Mouse (Mus musculus) stomach, embryonic 15.5 days (tissue): Measurements from ENCODE around the gene Llph. TPM values are rescaled to one million over a fixed set of nuclear protein-coding genes. Genes with fewer than 3 reads are reported as not detected.

ENCODE experiments used
- ATAC-seq: fragments of 200-750 bp; cut with Nextera tagmentation; 2 replicates; pipeline ENCODE4 v1.8.0; 2017; ENCODE audit warnings: low read depth, moderate number of reproducible peaks, moderate TSS enrichment; ENCODE audit not compliant: insufficient read depth, low FRiP score
- H3K27ac ChIP-seq: fragments of 300-500 bp; sonication (generic); 2 replicates; pipeline ENCODE4 v1.5.1; 2015; ENCODE audit warnings: mild to moderate bottlenecking, inconsistent platforms
- H3K27me3 ChIP-seq: fragments of 300-500 bp; sonication (generic); replicated peaks from 2 replicates; pipeline ENCODE4 v1.6.1; 2015; ENCODE audit warnings: inconsistent platforms
- H3K36me3 ChIP-seq: fragments of 300-500 bp; sonication (generic); 2 replicates; pipeline ENCODE4 v1.6.1; 2015; ENCODE audit warnings: inconsistent platforms
- H3K4me1 ChIP-seq: fragments of 300-500 bp; sonication (generic); 2 replicates; pipeline ENCODE4 v1.6.1; 2015; ENCODE audit warnings: inconsistent platforms
- H3K4me2 ChIP-seq: fragments of 300-500 bp; sonication (generic); 2 replicates; pipeline ENCODE4 v1.6.1; 2015; ENCODE audit warnings: mild to moderate bottlenecking, inconsistent platforms
- H3K4me3 ChIP-seq: fragments of 300-500 bp; sonication (generic); replicated peaks from 2 replicates; pipeline ENCODE4 v1.5.1; 2015; ENCODE audit warnings: inconsistent platforms
- H3K9ac ChIP-seq: fragments of 300-500 bp; sonication (generic); 2 replicates; pipeline ENCODE4 v1.6.1; 2015; ENCODE audit warnings: inconsistent platforms
- H3K9me3 ChIP-seq: fragments of 300-500 bp; sonication (generic); 2 replicates; pipeline ENCODE4 v1.6.1; 2016; ENCODE audit warnings: inconsistent platforms
- WGBS: fragments of 180-500 bp; shearing (Covaris S2); methylation state at CpG from one replicate; pipeline ENCODE4 v1.1.7; 2015; 5-methylcytosine and 5-hydroxymethylcytosine counted together
- polyA plus RNA-seq: library from polyadenylated mRNA; unstranded; fragments of >200 nt; fragmentation: Nextera tagmentation; extraction: Ambion mirVana; gene quantifications from 2 replicates; pipeline ENCODE4 v1.2.1, GENCODE M21; 2015

Gene Llph
- polyA plus RNA-seq, 1 experiment from 2014 or later, result 53.8 TPM

DNA sequence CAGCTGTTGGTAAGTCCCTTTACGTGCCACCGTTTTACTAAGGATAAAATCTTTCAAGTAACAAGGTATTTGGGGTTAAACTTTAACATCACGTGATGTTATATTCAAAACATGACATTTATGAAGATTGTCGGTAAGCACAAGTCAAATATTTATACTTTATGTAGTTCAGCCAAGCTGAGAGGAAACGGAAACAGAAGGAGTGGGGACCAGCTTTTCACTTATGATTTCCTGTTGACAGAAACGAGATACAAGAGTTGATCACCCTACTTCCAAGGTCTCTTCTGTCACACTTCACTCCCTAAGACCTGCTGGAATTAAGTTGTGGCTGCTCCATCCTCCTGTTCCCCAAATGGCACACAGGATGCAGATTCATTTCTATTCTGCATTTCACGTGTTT is 6.1 kb upstream of the Llph start:
- Histone ChIP-seq H3K9ac (no peak overlapping the region), H3K9me3 (no peaks in the 10 kb centered on the region), H3K36me3 (peaks cover 7% of the 10 kb centered on the region; the same call in 1 of the 2 replicates), H3K4me3 (no peak overlapping the region), H3K27ac (no peak overlapping the region), H3K4me2 (no peak overlapping the region), H3K4me1 (no peaks in the 10 kb centered on the region), H3K27me3 (no peaks in the 10 kb centered on the region)
- 47% methylated on average over 7 of the region's 7 CpGs for WGBS
- no peak for ATAC-seq

DNA sequence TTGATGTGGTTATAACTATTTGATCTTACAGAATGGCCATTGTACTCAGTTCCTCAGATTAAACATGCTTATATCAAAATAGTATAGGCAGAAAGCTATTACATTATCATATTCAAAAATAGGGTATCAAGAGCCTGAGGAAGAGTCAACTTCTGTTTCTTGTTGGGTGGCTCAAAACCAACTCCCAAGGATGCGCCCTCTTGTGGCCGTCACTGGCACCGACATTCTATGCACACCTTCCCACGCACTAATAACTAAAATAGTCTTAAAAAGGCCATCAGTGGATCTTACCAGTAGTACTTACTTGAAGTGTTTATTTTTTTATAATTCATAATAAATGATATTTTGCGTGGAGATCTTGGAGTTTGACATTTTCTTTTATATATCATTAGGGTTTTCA is 4.8 kb downstream of the Llph start:
- no peak for ATAC-seq
- no peaks in the 10 kb centered on the region for H3K9me3 ChIP-seq
- H3K4me3 ChIP-seq, result no peak overlapping the region
- no peaks in the 10 kb centered on the region for H3K27me3 ChIP-seq
- no peak overlapping the region for H3K27ac ChIP-seq
- H3K4me2 ChIP-seq, result no peak overlapping the region
- H3K9ac ChIP-seq, result no peak overlapping the region
- H3K36me3 ChIP-seq, result peaks cover 19% of the 10 kb centered on the region
- H3K4me1 ChIP-seq, result peaks cover 2% of the 10 kb centered on the region; the same call in 1 of the 2 replicates
- 30% methylated on average over 5 of the region's 5 CpGs for WGBS

DNA sequence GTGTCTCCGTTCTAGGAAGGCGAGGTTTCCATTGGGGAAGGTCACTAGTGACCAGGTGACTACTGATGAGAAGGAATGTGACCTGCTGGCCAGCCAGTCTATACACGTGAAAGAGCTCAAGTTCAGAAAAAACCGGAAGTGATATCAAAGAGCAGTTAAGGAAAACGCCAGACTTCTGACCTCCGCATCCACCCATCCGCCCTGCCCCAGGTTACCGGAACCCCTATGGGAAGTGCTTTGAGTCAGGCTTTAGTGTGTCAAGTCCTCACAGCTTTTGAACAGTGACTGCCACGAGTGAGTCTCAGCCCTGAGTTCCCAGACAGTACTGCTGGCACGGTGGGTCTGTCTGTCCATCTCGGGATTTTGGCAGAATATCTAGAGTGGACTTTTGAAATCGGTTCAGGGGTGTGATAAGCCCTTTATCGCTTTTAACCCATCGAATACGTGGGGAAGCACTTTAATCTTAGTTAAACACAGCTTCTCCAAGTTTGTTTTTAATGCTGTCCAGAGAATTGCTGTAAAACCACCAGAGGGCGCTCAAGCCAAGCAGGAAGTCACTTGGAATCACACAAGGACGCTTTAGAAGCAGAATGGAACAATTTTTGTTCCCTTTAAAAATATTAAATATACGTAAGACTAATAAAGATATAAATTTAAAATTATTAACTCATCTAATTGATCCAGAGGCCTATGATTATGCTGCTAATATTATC is 6.9 kb downstream of the Llph start:
- no peaks in the 10 kb centered on the region for H3K27me3 ChIP-seq
- peak; percentile 47; the same call in 1 of the 2 replicates for ATAC-seq
- H3K9ac ChIP-seq, result no peak overlapping the region
- H3K4me3 ChIP-seq, result 0 out of 2 replicates have a peak overlapping the region, but pooled peaks have one; percentile 13
- H3K4me2 ChIP-seq, result peak overlapping the region; percentile 40
- no peak overlapping the region for H3K27ac ChIP-seq
- no peaks in the 10 kb centered on the region for H3K9me3 ChIP-seq
- peaks cover 12% of the 10 kb centered on the region for H3K36me3 ChIP-seq
- 24% methylated on average over 18 of the region's 18 CpGs for WGBS
- H3K4me1 ChIP-seq, result no peaks in the 10 kb centered on the region

DNA sequence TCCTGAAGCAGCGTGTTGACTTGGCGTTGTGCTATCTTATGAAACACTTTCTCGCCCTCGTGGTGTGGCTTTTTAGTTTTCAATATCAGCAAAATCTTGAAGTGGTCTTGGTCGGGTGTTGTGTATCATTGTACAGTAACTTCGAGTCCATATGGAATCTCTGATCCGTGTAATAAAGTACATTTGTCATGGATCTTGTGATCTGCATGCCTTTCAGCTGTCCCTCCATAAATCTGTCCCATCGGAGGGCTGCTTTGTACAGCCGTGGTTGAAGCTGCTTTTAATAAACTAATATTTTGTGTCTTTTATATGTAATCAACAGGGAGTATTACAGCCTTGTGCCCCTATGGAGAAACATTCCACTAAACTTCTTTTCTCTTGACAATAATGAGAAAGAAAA is 10.0 kb downstream of the Llph start:
- no peak overlapping the region for H3K27ac ChIP-seq
- H3K9me3 ChIP-seq, result no peaks in the 10 kb centered on the region
- 66% methylated on average over 9 of the region's 9 CpGs for WGBS
- H3K4me2 ChIP-seq, result no peak overlapping the region
- H3K36me3 ChIP-seq, result no peaks in the 10 kb centered on the region
- no peak for ATAC-seq
- no peaks in the 10 kb centered on the region for H3K27me3 ChIP-seq
- no peak overlapping the region for H3K4me3 ChIP-seq
- no peaks in the 10 kb centered on the region for H3K4me1 ChIP-seq
- H3K9ac ChIP-seq, result no peak overlapping the region

DNA sequence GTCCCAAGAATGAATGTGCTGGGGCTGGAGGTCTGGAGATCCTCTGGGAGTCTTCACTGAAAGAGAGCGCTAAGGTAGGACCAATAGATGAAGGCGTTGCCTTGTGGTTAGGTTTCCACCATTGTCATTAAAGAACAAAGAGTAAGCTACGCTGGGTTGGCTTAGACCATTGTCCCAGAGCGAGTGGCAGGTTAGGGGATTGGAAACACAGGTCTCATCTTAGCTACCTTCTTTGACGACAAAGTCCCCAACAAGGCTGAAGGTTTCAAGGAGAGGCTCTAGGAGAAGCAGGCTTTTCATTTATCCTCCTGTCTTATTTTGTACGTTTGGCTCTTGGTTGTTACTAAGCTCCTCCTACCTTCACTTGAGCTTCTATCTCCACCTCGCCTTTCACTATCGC is 11.4 kb downstream of the Llph start:
- Histone ChIP-seq H3K36me3 (no peaks in the 10 kb centered on the region), H3K4me2 (no peak overlapping the region), H3K9me3 (no peaks in the 10 kb centered on the region), H3K27ac (no peak overlapping the region), H3K27me3 (no peaks in the 10 kb centered on the region), H3K9ac (no peak overlapping the region), H3K4me3 (no peak overlapping the region), H3K4me1 (no peaks in the 10 kb centered on the region)
- no peak for ATAC-seq
- WGBS, result 83% methylated on average over 8 of the region's 8 CpGs

DNA sequence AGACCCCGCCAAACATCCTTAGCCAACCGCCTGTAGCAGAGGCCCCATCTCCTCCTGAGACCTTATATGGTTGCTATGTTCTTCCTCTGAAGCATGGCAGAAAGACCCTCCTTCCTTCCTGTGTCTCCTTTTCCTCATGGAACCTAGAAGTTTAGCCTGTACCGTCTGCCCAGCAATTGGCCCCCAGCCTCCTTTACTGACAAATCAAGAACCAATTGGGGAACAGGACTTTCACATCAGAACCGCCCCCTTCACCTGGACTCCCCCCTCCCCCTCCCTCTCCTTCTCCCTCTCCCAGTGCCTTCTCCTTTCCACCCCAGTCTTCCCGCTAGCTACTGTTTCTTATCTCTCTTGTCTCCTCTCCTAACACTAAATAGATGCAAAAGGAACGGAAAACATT is 12.6 kb downstream of the Llph start:
- H3K4me3 ChIP-seq, result no peak overlapping the region
- WGBS, result 63% methylated on average over 6 of the region's 6 CpGs
- no peak for ATAC-seq

DNA sequence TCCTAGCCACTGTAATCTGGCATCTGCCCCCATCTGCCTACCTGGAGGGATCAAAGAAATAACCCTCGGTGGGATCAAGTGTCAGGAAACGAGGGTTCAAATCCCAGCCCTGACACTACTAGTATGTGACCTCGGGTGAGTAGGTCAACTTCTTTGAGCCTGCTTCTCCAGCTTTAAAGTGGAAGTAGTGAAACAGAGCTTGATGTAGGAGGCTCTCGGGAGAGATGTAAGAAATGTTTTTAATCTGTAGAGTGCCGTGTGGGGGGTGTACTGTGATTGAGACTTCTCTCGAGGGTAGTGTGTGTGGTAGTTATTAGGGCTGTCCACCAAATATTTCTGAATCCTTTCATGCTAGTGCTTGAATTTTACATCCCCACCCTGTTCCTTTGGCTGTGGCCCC is 15.6 kb downstream of the Llph start:
- no peak overlapping the region for H3K4me3 ChIP-seq
- no peaks in the 10 kb centered on the region for H3K27me3 ChIP-seq
- no peak overlapping the region for H3K27ac ChIP-seq
- no peak overlapping the region for H3K9ac ChIP-seq
- ATAC-seq, result no peak
- H3K4me2 ChIP-seq, result no peak overlapping the region
- H3K4me1 ChIP-seq, result 0 out of 2 replicates have a peak, but pooled peaks cover 4% of the 10 kb centered on the region
- H3K9me3 ChIP-seq, result no peaks in the 10 kb centered on the region
- no peaks in the 10 kb centered on the region for H3K36me3 ChIP-seq
- 61% methylated on average over 6 of the region's 6 CpGs for WGBS

More for the DNA sequence above, 12.6 kb downstream of the Llph start:
- no peak overlapping the region for H3K27ac ChIP-seq
- H3K9me3 ChIP-seq, result no peaks in the 10 kb centered on the region
- H3K36me3 ChIP-seq, result no peaks in the 10 kb centered on the region
- no peak overlapping the region for H3K9ac ChIP-seq
- H3K4me2 ChIP-seq, result no peak overlapping the region
- no peaks in the 10 kb centered on the region for H3K4me1 ChIP-seq
- no peaks in the 10 kb centered on the region for H3K27me3 ChIP-seq

DNA sequence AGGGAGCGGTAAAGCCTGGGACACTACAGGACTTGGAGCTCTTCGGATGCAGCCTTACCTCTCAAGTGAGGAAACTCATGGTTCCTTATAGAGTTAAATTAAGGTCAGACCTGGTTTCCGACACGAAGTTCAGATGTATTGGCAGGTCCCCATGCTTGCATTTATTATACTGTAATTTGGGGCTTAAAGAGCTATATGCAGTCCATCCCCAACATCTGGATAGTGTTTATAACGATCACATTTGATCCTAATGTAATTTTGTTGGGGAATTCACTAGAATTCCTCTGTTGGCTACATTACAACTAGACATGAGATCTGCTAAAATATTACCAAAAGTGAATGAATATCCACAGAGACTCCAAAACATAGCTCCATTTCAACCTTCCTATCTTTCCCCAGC is 18.8 kb downstream of the Llph start:
- Histone ChIP-seq H3K27me3 (no peaks in the 10 kb centered on the region), H3K9ac (no peak overlapping the region), H3K4me1 (0 out of 2 replicates have a peak, but pooled peaks cover 4% of the 10 kb centered on the region), H3K9me3 (no peaks in the 10 kb centered on the region), H3K36me3 (no peaks in the 10 kb centered on the region), H3K27ac (no peak overlapping the region), H3K4me3 (no peak overlapping the region), H3K4me2 (no peak overlapping the region)
- 52% methylated on average over 5 of the region's 5 CpGs for WGBS
- ATAC-seq, result no peak

DNA sequence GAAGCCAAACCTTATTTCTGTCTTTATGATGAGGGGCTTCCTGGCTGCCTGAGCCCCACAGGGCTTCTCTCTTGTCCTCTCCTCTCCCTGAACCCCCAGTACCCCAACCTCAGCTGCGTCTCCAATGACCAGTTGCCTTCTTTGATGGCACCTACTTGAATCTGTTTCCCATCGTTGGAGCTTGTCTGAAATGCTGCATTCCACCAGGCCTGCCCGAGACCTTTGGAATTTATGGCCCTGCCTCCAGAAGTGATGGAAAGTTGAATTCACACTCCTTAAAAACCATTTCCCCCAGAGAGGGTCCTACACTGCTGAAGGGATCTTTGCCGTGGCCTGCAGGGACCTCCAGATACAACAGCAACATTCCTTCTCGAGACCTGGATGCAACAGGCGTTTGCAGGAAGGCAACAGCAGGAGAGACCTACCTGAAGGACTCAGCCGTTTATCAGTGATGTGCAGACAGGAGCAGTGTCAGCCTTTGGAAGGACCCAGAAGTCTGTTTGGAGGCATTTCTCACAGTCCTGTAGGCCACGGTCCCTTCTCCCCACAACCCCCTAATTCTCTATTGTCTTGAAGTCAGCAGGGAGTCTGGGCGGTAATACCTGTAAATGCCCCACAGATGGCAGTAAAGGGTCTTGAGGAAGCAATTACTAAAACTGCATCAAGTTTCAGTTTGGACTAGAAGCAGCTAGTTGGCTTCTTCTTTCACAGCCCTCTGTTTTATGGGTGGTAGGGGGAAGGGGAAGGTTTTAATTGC is 20.3 kb downstream of the Llph start:
- Histone ChIP-seq H3K4me2 (no peak overlapping the region), H3K4me3 (no peak overlapping the region), H3K27me3 (no peaks in the 10 kb centered on the region), H3K27ac (no peak overlapping the region), H3K9me3 (no peaks in the 10 kb centered on the region), H3K9ac (no peak overlapping the region), H3K36me3 (no peaks in the 10 kb centered on the region), H3K4me1 (0 out of 2 replicates have a peak, but pooled peaks cover 4% of the 10 kb centered on the region)
- 32% methylated on average over 9 of the region's 9 CpGs for WGBS
- no peak for ATAC-seq

DNA sequence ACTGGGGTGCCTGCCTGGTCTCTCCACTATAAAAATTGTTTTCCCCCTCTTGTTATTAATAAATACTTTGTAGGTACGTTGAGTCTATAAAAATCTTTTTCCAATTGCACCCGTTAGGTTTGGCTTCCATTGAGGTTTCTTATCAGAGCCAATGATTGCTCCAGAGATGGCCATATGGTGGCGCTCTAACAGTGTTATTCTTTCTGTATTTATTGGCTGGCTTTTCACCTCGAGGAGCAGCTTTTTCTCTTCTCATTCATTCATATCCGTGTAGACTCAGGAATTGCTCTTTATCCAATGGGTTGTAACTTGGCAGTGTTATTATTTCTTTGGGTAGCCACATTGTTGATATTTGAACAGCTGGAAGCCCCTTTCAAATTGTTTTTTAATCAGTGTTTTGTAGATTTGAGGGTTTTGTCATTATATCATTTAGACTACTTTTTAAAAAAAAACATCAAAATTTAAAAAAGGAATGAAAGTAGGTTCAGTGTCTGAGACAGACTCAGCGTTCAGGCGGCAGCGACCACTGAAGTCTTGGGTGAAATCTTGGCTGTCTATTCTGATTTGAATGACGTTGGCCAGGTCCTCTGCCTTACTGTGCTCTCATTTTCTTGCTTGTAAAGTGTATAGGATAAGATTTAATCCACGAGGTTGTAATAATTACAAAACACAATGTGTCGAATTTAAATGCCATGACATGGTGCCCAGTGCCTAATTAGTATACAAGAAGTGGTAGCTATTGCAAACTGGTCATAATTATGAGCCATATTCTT is 24.2 kb downstream of the Llph start:
- Histone ChIP-seq H3K4me3 (no peak overlapping the region), H3K4me2 (no peak overlapping the region), H3K4me1 (0 out of 2 replicates have a peak, but pooled peaks cover 8% of the 10 kb centered on the region), H3K36me3 (no peaks in the 10 kb centered on the region), H3K9me3 (no peaks in the 10 kb centered on the region), H3K9ac (no peak overlapping the region), H3K27ac (no peak overlapping the region), H3K27me3 (no peaks in the 10 kb centered on the region)
- no peak for ATAC-seq
- 50% methylated on average over 11 of the region's 11 CpGs for WGBS

DNA sequence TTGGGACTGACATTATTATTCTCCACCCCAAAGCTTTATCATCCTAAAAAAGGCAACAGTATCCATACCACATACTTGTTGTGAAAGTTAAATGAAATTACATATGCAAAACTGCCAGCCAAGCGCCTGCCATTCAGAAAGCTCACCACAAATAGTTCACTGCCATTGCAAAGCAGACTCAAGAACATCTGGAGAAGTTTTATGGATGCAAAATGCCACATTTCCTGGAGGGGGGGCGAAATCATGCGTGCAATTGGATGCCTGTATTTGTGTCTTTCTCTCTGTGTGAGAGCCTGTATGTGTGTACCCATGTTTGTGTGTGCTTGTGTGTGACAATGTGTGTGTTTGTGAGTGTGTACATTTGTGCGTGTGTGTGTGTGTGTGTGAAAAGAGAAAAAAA is 24.9 kb downstream of the Llph start:
- no peak overlapping the region for H3K4me3 ChIP-seq
- no peaks in the 10 kb centered on the region for H3K9me3 ChIP-seq
- H3K27me3 ChIP-seq, result no peaks in the 10 kb centered on the region
- no peak overlapping the region for H3K27ac ChIP-seq
- H3K4me1 ChIP-seq, result 0 out of 2 replicates have a peak, but pooled peaks cover 8% of the 10 kb centered on the region
- H3K9ac ChIP-seq, result no peak overlapping the region
- no peak for ATAC-seq
- 87% methylated on average over 4 of the region's 4 CpGs for WGBS
- no peak overlapping the region for H3K4me2 ChIP-seq
- no peaks in the 10 kb centered on the region for H3K36me3 ChIP-seq

DNA sequence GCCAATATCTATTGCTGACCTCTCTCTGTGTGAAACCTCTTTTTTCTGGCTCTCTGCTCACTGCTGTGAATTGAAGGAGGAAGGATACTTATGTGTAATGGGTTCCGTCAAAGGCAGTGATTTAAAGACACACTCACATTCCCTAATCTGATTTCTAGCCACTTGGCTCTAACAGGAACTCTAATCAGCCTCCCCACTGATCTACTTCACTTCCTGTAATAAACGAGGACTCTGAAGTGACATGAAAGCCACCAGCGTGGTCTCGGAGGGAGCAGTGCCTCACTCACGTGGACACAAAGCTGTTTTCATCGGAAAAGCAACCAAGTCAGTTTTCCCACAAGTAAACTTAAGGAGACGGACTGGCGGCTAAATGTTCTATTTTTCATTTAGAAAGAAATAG is 25.9 kb downstream of the Llph start:
- Histone ChIP-seq H3K27me3 (no peaks in the 10 kb centered on the region), H3K4me3 (no peak overlapping the region), H3K9ac (no peak overlapping the region), H3K9me3 (no peaks in the 10 kb centered on the region), H3K4me2 (no peak overlapping the region), H3K36me3 (no peaks in the 10 kb centered on the region), H3K27ac (no peak overlapping the region), H3K4me1 (0 out of 2 replicates have a peak, but pooled peaks cover 4% of the 10 kb centered on the region)
- WGBS, result 34% methylated on average over 8 of the region's 8 CpGs
- no peak for ATAC-seq
